Mouse (Mus musculus) MEL (cell line): Measurements from ENCODE around the gene Gm364. TPM values are rescaled to one million over a fixed set of nuclear protein-coding genes. Genes with fewer than 3 reads are reported as not detected.

Source experiments
- DNase-seq: peaks from one replicate; pipeline ENCODE4 v3.0.0; 2011; ENCODE audit warnings: low read depth, low spot score
- H3K27ac ChIP-seq: 2 replicates; pipeline ENCODE4 v1.5.1; 2012; ENCODE audit warnings: low read depth, mild to moderate bottlenecking, control low read depth, low read length, moderate library complexity; ENCODE audit not compliant: control insufficient read depth
- H3K27me3 ChIP-seq, 2 experiments: fragments of 150-350 bp in 1 of 2; sonication (generic) in 1 of 2; 2 replicates each; pipeline ENCODE4 v1.6.1; 2012; ENCODE audit warnings: low read length in 2 of 2, mild to moderate bottlenecking in 2 of 2, improper control_type of control experiment in 1 of 2, moderate library complexity in 1 of 2; ENCODE audit not compliant: insufficient read depth in 2 of 2, control insufficient read depth in 1 of 2
- H3K36me3 ChIP-seq, 2 experiments: 2 replicates each; pipeline ENCODE4 v1.6.1; 2012 to 2014; ENCODE audit warnings: low read length in 2 of 2, improper control_type of control experiment in 1 of 2, inconsistent platforms in 1 of 2, mild to moderate bottlenecking in 1 of 2; ENCODE audit not compliant: insufficient read depth in 2 of 2, control insufficient read depth in 1 of 2
- H3K4me1 ChIP-seq, 2 experiments: fragments of 150-350 bp in 1 of 2; sonication (generic) in 1 of 2; 2 replicates each; pipeline ENCODE4 v1.6.1; 2012; ENCODE audit warnings: low read length in 2 of 2, improper control_type of control experiment in 1 of 2, mild to moderate bottlenecking in 1 of 2; ENCODE audit not compliant: insufficient read depth in 2 of 2, control insufficient read depth in 1 of 2
- H3K4me3 ChIP-seq, 2 experiments: fragments of 150-350 bp in 1 of 2; sonication (generic) in 1 of 2; 2 replicates each; pipeline ENCODE4 v1.5.1; 2012; ENCODE audit warnings: low read depth in 2 of 2, low read length in 2 of 2, mild to moderate bottlenecking in 2 of 2, moderate library complexity in 2 of 2, control low read depth in 1 of 2, improper control_type of control experiment in 1 of 2; ENCODE audit not compliant: control insufficient read depth in 1 of 2, insufficient read depth in 1 of 2
- H3K79me2 ChIP-seq: 2 replicates; pipeline ENCODE4 v1.6.1; 2012; ENCODE audit warnings: mild to moderate bottlenecking, low read length, moderate library complexity; ENCODE audit not compliant: control insufficient read depth, poor library complexity, insufficient read depth
- H3K9ac ChIP-seq: 2 replicates; pipeline ENCODE4 v1.6.1; 2012; ENCODE audit warnings: low read depth, mild to moderate bottlenecking, control low read depth, low read length, moderate library complexity; ENCODE audit not compliant: control insufficient read depth, poor library complexity, severe bottlenecking
- H3K9me3 ChIP-seq: fragments of 150-350 bp; sonication (generic); replicated peaks from 2 replicates; pipeline ENCODE4 v1.6.1; 2012; ENCODE audit warnings: mild to moderate bottlenecking, low read length, improper control_type of control experiment, moderate library complexity; ENCODE audit not compliant: insufficient read depth
- E2F4 ChIP-seq: IDR thresholded peaks from 2 replicates; pipeline ENCODE4 v1.6.1; 2011; ENCODE audit warnings: low read depth, low read length, improper control_type of control experiment, borderline replicate concordance
- ELF1 ChIP-seq: IDR thresholded peaks from 2 replicates; pipeline ENCODE4 v1.6.1; 2014; ENCODE audit warnings: low read depth, mild to moderate bottlenecking, inconsistent platforms, low read length, improper control_type of control experiment, moderate library complexity
- EP300 ChIP-seq, 2 experiments: IDR thresholded peaks; 2 replicates each; pipeline ENCODE4 v1.6.1; 2011; ENCODE audit warnings: improper control_type of control experiment in 2 of 2, low read length in 2 of 2, low read depth in 1 of 2, mild to moderate bottlenecking in 1 of 2
- GABPA ChIP-seq: IDR thresholded peaks from 2 replicates; pipeline ENCODE4 v1.6.1; 2012; ENCODE audit warnings: low read depth, mild to moderate bottlenecking, inconsistent platforms, low read length, improper control_type of control experiment, moderate library complexity
- GATA1 ChIP-seq: IDR thresholded peaks from 2 replicates; pipeline ENCODE4 v1.6.1; 2011; ENCODE audit warnings: low read depth, low read length, improper control_type of control experiment
- HCFC1 ChIP-seq: IDR thresholded peaks from 2 replicates; pipeline ENCODE4 v1.6.1; 2012; ENCODE audit warnings: low read depth, mild to moderate bottlenecking, inconsistent platforms, low read length, improper control_type of control experiment, moderate library complexity
- JUND ChIP-seq: IDR thresholded peaks from 2 replicates; pipeline ENCODE4 v1.6.1; 2011; ENCODE audit warnings: low read depth, mild to moderate bottlenecking, improper control_type of control experiment, low read length
- KAT2A ChIP-seq: conservative IDR thresholded peaks from 2 replicates; pipeline ENCODE4 v1.6.1; 2012; ENCODE audit warnings: low read depth, low read length, improper control_type of control experiment, inconsistent platforms
- MAFK ChIP-seq: IDR thresholded peaks from 2 replicates; pipeline ENCODE4 v1.6.1; 2011; ENCODE audit warnings: low read depth, mild to moderate bottlenecking, low read length, improper control_type of control experiment, borderline replicate concordance
- MAZ ChIP-seq: IDR thresholded peaks from 2 replicates; pipeline ENCODE4 v1.6.1; 2012; ENCODE audit warnings: low read depth, mild to moderate bottlenecking, inconsistent platforms, low read length, improper control_type of control experiment
- MEF2A ChIP-seq: IDR thresholded peaks from 2 replicates; pipeline ENCODE4 v1.6.1; 2014; ENCODE audit warnings: low read depth, mild to moderate bottlenecking, inconsistent platforms, low read length, improper control_type of control experiment; ENCODE audit not compliant: poor library complexity, insufficient replicate concordance, severe bottlenecking; ENCODE audit errors: extremely low read depth
- MXI1 ChIP-seq: IDR thresholded peaks from 2 replicates; pipeline ENCODE4 v1.6.1; 2011; ENCODE audit warnings: mild to moderate bottlenecking, low read depth, low read length, improper control_type of control experiment
- MYB ChIP-seq: IDR thresholded peaks from 2 replicates; pipeline ENCODE4 v1.6.1; 2011; ENCODE audit warnings: mild to moderate bottlenecking, low read depth, low read length, improper control_type of control experiment
- MYC ChIP-seq: IDR thresholded peaks from 2 replicates; pipeline ENCODE4 v1.6.1; 2011; ENCODE audit warnings: low read depth, mild to moderate bottlenecking, low read length, improper control_type of control experiment, moderate library complexity
- POLR2A ChIP-seq, 2 experiments: IDR thresholded peaks; 2 replicates each; pipeline ENCODE4 v1.6.1; 2011 to 2012; ENCODE audit warnings: low read length in 2 of 2, mild to moderate bottlenecking in 2 of 2, control low read depth in 1 of 2, improper control_type of control experiment in 1 of 2, low read depth in 1 of 2, moderate library complexity in 1 of 2; ENCODE audit not compliant: control insufficient read depth in 1 of 2, insufficient read depth in 1 of 2, poor library complexity in 1 of 2
- RAD21 ChIP-seq: IDR thresholded peaks from 2 replicates; pipeline ENCODE4 v1.6.1; 2011; ENCODE audit warnings: mild to moderate bottlenecking, low read depth, low read length, improper control_type of control experiment
- RCOR1 ChIP-seq: IDR thresholded peaks from 2 replicates; pipeline ENCODE4 v1.6.1; 2012; ENCODE audit warnings: low read depth, mild to moderate bottlenecking, inconsistent platforms, low read length, improper control_type of control experiment
- SIN3A ChIP-seq: IDR thresholded peaks from 2 replicates; pipeline ENCODE4 v1.6.1; 2012; ENCODE audit warnings: low read length, improper control_type of control experiment, inconsistent platforms
- SMC3 ChIP-seq: IDR thresholded peaks from 2 replicates; pipeline ENCODE4 v1.6.1; 2011; ENCODE audit warnings: low read depth, low read length, improper control_type of control experiment
- TCF12 ChIP-seq: IDR thresholded peaks from 2 replicates; pipeline ENCODE4 v1.6.1; 2014; ENCODE audit warnings: low read depth, mild to moderate bottlenecking, inconsistent platforms, low read length, improper control_type of control experiment, moderate library complexity
- UBTF ChIP-seq: IDR thresholded peaks from 2 replicates; pipeline ENCODE4 v1.6.1; 2012; ENCODE audit warnings: low read depth, mild to moderate bottlenecking, inconsistent platforms, low read length, improper control_type of control experiment, moderate library complexity, borderline replicate concordance; ENCODE audit not compliant: insufficient read depth
- USF1 ChIP-seq: IDR thresholded peaks from 2 replicates; pipeline ENCODE4 v1.6.1; 2014; ENCODE audit warnings: low read depth, mild to moderate bottlenecking, inconsistent platforms, low read length, improper control_type of control experiment, moderate library complexity
- ZKSCAN1 ChIP-seq: IDR thresholded peaks from 2 replicates; pipeline ENCODE4 v1.6.1; 2012; ENCODE audit warnings: low read depth, mild to moderate bottlenecking, inconsistent platforms, low read length, improper control_type of control experiment, moderate library complexity
- polyA plus RNA-seq, 2 experiments: library from polyadenylated mRNA; stranded (reverse) in 1 of 2; unstranded in 1 of 2; fragments of >175 nt in 1 of 2; fragments of >200 nt in 1 of 2; gene quantifications; 2 replicates each; pipeline versions ENCODE4 v1.2.1 to v1.2.4; 2012; ENCODE audit warnings: low replicate concordance in 2 of 2, low read depth in 1 of 2; ENCODE audit not compliant: insufficient read length in 2 of 2, insufficient read depth in 1 of 2, missing spikeins in 1 of 2
- total RNA-seq: library from RNA; depleted of rRNA; stranded (reverse); fragments of 300-350 nt; gene quantifications from 2 replicates; pipeline ENCODE4 v1.2.3, GENCODE M21; 2012

Gene Gm364
- total and polyA plus RNA-seq, 3 experiments = not detected

- H3K4me1 ChIP-seq = no peaks in the 10 kb centered on the region
- H3K9me3 ChIP-seq = no peaks in the 10 kb centered on the region
- no peak overlapping the region for H3K27ac ChIP-seq
- DNase-seq = no peak
- TF ChIP-seq POLR2A (IDR thresholded peaks at IDR 0.05; ENCODE audit: control insufficient read depth in 1 of 2, insufficient read depth in 1 of 2, low read depth in 1 of 2, low read length in 2 of 2, poor library complexity in 1 of 2) (no peak), HCFC1 (no peak), RCOR1 (no peak), MXI1 (no peak), SIN3A (no peak), ELF1 (no peak), JUND (no peak), GABPA (no peak)
- H3K27me3 ChIP-seq = no peaks in the 10 kb centered on the region
- H3K4me3 ChIP-seq = no peak overlapping the region
- peaks cover 0 to 4% of the 10 kb centered on the region in 2 experiments; a peak in 1 of 4 replicates for H3K36me3 ChIP-seq
- H3K9ac ChIP-seq = no peak overlapping the region
- no peaks in the 10 kb centered on the region for H3K79me2 ChIP-seq
Measured at GRCm38 (mm10) chrX:57377096-57377495, 31.9 kb upstream of the Gm364 start.

GRCm38 (mm10) chrX:57378579-57378978 lies 30.4 kb upstream of the Gm364 start:
- peaks cover 0 to 10% of the 10 kb centered on the region in 2 experiments; a peak in 2 of 4 replicates for H3K36me3 ChIP-seq
- no peaks in the 10 kb centered on the region for H3K9me3 ChIP-seq
- no peak overlapping the region for H3K27ac ChIP-seq
- no peaks in the 10 kb centered on the region for H3K79me2 ChIP-seq
- H3K4me3 ChIP-seq = no peak overlapping the region
- H3K27me3 ChIP-seq = no peaks in the 10 kb centered on the region
- H3K9ac ChIP-seq = no peak overlapping the region
- TF ChIP-seq HCFC1 = no peak
- TF ChIP-seq KAT2A = no peak
- TF ChIP-seq TCF12 = no peak
- no peak for TF ChIP-seq USF1
- DNase-seq = no peak
- no peaks in the 10 kb centered on the region for H3K4me1 ChIP-seq

GRCm38 (mm10) chrX:57380915-57381314 lies 28.0 kb upstream of the Gm364 start:
- Histone ChIP-seq H3K9ac (no peak overlapping the region), H3K27ac (no peak overlapping the region), H3K27me3 (no peaks in the 10 kb centered on the region), H3K9me3 (no peaks in the 10 kb centered on the region), H3K36me3 (peaks cover 0 to 18% of the 10 kb centered on the region in 2 experiments; a peak in 2 of 4 replicates), H3K4me1 (no peaks in the 10 kb centered on the region), H3K4me3 (no peak overlapping the region), H3K79me2 (no peaks in the 10 kb centered on the region)
- no peak for DNase-seq
- no peak for TF ChIP-seq UBTF
- no peak for TF ChIP-seq MYC
- no peak for TF ChIP-seq MEF2A
- TF ChIP-seq ZKSCAN1 = no peak
- TF ChIP-seq RAD21 = no peak
- TF ChIP-seq SIN3A = no peak
- TF ChIP-seq MAFK = no peak
- TF ChIP-seq SMC3 = no peak
- no peak for TF ChIP-seq ELF1
- no peak for TF ChIP-seq KAT2A
- no peak for TF ChIP-seq E2F4
- no peak for TF ChIP-seq JUND
- no peak for TF ChIP-seq EP300 (IDR thresholded peaks at IDR 0.05; ENCODE audit: low read depth in 1 of 2, low read length in 2 of 2)
- no peak for TF ChIP-seq MAZ
- TF ChIP-seq MYB = no peak
- no peak for TF ChIP-seq GATA1
